Mouse (Mus musculus): ENCODE measurements around the gene Fcgr2b.
"Not testable (repeated sequence)": the region's sequence is repeated elsewhere in the genome, so short reads cannot be mapped to it uniquely, and the experiment has no call there.

Gene Fcgr2b

DNA sequence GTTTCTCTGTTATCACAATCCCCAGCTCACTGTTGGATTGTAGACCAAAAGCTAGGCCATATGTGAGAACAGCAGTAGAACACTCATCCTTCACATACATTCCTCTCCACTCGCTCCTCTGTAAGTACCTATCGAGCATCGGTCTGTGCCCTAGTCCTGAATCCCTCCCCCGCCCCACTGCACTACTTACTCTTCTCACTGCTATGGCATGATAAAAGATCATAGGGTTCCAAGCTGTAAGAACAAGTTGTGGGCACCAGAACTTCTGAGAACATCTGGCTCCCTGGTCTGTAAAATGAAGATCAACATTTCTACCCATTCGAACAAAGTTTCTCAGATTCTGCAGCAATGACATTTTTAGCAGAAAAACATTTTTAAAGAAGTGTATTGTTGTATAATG, at the start of gene Fcgr2b:
Gene Fcgr2b (minus strand): TSS at position 101 of the 400 bp plus-strand sequence.
- DNase-seq, result no peak

DNA sequence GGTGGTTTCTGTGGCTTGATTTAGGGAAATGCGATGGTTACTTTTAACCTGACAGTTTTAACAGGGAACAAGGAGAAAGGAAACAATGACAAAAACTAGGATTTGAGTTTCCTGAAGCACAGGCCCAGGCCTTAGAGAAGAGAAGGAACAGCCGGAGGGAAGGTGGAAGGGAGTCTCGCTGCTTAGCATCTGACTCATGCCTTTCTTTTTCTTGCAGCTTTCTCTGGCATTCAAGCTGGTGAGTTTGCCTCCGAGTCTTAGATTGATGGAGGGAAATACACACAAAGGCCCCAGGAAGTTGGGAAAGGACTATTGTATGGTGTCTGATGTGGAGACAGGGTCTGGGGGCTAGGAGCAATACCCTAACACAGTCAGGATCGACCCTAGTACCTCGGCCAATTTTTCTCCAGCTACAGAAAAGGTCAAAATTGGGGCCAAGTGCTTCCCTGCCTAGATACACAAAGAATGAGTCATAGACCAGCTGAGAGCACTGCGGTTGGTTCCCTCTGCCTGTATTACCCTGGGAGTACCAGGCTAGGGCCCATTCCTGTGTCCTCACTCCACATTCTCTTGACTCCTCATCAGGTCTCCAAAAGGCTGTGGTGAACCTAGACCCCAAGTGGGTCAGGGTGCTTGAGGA, 43.1 kb upstream of the Fcgr2b start:
- peak in 1 of 2 experiments; percentile 25 for DNase-seq

DNA sequence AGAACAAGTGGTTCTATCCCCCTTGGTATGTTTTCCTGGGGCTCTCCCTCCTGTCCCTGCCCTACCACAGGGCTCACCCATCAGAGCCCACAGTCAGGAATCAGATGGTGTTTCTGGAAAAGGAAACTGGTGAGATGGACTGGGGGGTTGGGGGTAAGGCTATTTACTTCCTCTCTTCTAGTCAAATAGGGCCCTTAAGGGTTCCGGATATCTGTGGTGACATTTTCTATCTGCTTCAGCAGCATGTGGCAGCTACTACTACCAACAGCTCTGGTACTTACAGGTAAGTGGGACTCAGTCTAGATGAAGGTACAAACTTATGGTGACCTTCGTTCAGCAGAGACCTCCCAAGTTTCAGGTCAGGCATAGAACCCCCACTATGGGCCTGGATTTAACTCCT, 42.4 kb upstream of the Fcgr2b start, which contains the start of gene Fcgr4:
Gene Fcgr4 (plus strand): TSS at position 184 of the 400 bp plus-strand sequence.
- no peak for DNase-seq

DNA sequence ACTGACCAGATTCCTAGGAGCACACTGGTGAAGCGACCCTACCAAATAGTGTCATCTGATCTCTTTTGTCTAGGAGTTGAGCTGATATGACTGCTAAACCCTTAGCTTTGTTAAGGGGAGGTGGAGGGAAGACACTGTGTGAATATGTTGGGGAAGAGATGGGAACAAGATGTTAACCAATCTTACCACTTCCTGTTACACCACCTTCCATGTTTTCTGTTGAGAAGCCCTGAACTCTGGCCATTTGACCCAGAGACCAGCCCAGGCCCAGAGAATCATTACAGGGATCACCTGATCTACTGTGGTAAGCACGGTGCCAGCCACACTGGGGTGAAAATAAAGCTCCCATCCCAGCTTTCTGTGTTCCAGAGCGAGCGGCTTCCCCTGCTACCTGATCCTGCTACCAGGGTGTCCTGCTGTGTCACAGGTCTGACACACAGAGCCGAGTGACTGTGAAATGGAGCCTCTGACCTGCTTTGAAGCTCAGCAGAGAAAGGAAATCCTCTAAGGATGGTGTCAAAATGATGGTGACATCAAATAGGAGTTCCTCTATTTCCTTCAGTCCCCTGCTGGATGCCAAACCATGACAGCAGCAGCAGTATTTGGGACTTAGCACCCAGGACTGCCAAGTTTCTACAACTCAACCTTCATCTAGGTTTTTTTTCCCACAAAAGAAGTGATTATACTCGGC, 41.3 kb upstream of the Fcgr2b start:
- no peak for DNase-seq

DNA sequence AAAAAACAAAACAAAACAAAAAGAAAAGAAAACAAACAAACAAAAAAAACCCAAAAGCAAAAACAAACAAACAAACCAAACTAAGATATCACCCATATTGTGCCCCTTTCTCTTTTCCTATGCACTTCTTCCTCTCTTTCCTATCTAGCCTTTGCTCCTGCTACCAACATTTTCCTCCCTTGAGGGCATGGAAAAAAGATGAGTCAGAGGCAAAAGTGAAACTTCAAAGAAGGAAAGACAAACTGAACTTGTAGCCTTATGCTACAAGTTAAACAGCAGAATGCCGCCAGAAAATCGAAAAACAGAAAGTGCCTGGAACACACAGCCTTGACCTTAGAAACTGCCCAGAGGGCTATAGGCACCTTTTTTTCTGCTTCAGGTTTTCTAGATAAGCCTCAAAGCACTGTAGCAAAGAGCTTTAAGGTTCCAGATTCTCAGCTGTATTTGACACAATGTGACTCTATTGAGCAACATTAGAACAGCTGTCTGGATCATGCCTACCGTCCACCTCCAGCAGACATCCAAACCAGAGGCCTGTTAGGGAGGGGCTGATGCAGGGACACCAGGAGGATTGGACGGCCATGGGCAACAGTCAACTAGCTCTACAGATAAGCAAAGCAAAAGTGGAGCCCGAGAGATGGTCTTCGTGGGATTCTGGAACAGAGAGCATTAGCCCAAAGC, 40.5 kb upstream of the Fcgr2b start:
- no peak for DNase-seq

DNA sequence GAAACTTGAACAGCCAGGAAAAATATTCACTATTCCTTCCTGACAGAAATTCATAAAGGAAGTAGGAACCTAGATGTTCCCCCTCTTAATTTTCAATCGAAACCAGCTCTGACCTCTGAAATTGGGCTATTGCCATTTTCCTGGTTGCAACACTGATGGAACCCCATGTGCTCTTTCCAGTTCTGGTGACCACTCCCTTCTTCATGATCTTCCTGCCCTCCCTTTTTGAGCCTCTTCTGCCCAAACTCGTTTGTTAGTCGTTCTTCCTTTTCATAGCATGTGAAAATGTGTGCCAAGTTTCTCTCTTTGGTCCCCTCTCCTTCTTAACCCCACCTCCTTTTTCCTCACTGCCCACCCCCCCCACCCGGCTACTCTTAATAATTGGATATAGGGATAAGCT, 35.4 kb upstream of the Fcgr2b start:
- no peak for DNase-seq

DNA sequence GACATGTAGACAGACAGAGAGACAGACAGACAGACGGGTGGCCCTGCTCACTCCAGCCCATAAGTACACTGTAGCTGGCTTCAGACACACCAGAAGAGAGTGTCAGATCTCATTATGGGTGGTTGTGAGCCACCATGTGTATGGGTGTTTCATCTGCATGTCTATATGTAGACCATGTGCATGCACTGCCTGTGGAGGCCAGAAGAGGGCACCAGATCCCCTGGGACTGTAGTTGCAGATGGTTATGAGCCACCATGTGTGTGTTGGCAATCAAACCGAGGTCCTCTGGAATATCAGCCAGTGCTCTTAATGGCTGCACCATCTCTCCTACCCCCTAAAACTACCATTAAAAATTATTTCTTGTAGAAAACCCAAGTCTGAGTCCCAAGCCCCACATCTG, 30.6 kb upstream of the Fcgr2b start:
- no peak for DNase-seq

DNA sequence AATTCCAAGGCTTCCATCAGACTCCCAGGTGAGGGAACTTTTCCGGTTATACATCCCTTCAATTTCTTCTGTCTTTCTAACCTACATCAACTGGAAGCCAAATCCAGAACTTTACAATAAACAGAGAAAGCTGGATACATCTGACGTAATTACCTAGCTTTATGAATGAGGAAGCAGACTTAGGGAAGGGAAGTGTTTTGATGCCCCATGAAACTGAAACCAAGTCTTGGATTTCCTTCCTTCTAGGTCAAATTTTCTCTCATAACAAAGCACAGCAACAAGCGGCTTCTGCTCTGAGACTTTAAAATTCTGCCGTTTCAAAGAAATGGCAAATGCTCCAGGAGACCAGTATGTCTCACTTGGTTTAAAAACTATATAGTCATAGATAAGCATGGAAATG, 30.0 kb upstream of the Fcgr2b start:
- DNase-seq, result no peak

DNA sequence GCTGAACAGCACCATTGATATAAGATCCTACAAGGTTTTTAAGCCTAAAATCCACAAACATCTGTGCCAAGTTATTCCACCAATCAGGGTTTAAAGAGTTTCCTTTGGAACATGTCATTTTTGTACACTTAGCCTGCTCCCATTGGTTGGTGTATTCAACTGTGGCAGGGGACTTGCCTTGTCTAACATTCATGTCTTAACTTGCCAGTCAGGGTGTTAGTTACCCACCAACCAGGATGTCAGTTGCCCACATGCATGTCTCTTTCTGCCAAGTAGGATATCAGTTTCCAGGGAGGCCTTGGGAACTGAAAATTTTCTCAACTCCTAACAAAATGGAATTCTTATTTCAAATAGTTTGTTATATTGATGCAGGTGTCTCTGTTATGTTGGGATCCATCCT, 29.2 kb upstream of the Fcgr2b start:
- DNase-seq, result no peak

DNA sequence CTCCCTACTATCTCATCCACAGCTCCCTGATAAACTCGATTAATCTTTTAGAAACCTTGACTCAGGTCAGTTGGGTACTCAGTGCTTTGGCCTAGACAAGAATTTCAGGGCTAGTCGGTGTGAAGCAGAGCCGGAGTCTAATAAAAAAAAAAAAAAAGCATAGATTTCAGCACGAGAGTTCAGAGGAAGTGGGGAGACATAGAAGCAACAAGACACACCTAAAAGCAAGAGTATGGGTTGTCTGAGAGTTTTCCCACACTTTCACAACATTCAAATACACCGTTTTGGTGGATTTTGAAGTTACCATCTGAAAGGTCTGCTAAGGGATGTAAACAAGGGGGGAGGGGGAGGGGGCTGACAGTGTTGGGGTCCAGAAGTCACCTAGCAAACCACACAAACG, 28.7 kb upstream of the Fcgr2b start:
- no peak for DNase-seq

DNA sequence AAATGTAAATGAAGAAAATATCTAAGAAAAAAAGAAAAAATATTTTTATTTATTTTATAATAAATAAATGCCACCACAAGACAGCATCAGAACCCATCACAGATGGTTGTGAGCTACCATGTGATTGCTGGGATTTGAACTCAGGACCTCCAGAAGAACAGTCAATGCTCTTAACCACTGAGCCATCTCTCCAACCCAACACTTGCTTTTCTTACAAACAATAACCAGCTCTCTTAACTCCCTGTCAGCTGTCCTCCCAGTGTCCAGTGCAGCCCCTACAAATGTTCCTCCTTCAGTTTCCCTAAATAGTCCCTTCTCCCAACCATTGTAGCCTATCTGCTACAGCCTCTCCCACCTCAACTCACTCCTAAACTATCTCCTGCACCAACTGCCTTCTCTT, 23.5 kb upstream of the Fcgr2b start:
- DNase-seq, result no peak

DNA sequence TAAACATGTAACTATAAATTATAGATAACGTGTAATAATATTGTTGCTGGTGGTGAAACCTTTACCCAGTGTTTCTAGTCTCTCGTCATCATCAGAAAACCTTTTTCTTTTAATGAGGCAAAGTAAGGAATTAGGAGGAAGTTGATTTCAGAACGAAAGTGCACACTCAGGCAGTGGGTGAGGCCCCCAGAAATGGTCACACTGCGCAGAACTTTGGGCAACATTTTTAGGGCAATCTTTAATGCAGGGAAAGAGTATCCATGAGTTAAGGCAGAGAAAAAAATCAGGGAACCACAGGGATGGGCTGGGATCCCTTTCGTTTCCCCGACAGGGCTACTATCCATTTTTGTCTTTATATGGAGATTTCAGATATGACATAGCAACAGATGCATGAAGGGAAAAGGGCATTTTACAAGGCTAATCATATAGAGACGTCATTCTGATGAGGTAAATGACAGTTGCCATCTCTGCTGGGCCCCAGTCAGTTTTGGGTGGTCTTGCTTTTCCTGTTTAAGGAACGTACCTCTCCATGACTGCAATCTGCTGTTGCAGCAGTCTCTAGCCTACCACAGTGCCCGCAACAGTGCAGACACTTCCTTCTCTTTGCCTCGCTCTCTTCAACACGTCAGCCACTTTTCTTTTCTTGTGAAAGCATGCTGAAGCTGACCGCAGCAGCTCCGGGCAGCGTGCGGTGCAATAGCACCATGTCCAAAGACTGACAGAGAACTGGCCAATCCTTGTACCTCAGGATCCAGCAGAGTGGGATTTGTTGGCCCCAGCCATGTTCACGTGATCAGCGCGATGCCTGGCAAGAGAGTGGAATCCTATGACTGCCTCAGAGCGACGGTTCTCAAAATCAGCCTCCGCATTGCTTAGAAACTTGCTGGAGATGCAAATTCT, 21.7 kb upstream of the Fcgr2b start:
- peak; percentile 58 to 62 for DNase-seq

DNA sequence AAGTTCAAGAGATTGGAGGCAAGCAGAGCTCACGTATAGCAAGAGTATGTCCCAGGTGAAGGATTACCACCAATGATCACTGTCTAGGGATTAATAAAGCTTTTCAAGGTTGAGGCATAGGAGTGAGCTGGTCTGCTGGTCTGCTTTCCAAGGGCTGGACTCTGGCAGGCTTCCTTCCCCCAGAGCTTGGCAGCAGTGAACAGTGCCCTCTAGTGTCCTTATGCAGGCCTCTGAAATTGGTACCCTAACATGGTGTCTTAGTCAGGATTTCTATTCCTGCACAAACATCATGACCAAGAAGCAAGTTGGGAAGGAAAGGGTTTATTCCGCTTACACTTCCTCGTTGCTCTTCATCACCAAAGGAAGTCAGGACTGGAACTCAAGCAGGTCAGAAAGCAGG, 20.4 kb upstream of the Fcgr2b start:
- peak; percentile 61 to 62 for DNase-seq

DNA sequence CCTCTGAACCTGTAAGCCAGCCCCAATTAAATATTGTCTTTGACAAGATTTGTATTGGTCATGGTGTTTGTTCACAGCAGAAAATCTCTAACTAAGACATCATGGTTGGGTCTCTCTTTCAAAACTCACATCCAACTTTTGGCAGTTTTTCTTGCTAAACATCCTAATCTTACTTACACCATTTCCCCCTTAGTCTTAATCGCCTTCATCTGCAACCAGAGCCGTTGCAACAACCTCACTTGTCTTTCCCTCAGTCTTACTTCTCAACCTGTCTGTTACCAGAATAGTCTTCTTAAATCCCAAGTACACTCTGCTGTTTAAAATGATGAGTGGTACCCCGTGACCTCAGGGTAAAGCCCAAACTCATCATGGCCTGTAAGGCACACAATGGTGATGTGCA, 19.7 kb upstream of the Fcgr2b start:
- DNase-seq, result no peak

DNA sequence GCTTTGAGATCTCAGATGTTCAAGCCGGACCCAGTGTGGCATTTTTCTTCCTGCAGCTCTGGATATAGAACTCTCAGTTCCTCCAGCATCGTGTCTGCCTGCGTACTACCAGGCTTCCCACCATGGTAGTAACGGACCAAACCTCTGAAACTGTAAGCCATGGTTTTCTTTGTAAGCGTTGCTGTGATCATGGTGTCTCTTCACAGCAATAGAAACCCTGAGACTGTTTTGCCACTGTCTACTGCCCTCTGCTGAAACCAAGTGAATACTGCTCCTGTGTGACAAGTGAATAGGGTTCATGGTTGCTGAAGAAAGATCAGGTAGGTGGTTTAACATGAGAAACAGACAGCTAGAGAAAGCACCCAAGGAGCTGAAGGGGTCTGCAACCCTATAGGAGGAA, 16.2 kb upstream of the Fcgr2b start:
- DNase-seq, result peak in 1 of 2 experiments; percentile 36

DNA sequence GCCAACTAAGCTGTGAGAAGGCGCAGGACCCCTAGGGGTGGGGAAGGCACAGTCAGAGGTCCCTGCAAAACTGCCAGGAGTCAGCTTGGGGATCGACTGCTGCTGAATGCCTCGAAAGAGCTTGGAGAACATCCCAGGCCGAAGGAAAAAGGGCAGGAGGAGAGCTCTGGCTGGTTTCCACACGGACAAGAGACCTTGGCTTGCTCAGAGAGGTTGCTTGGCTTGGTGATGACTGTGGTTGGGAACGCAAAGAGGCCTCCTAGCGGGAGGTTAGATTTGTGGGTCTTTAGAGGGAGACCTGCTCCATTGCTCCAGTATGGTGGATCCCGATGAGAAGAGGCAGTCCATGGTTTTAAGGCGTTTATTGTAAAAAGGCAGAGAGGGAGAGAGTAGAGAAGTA, 13.3 kb upstream of the Fcgr2b start:
- DNase-seq, result no peak

DNA sequence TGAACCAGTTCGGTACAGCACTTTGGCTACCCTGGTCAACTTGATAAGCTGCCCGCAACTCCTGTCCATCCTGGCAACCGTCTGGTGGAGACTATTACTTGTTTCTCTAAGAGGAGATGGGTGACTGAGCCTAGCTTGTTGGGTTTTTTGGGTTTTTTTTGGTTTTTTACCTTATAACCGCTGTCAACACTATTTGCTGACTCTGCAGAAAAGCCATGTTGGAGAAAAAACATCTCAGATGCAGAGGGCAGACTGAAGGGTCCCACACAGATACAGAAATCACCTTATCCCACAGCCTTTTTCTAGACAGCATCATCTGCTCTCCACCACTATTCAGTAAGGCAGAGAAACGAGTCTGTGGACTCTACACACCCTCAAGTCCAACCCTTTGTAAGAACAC, 9.5 kb upstream of the Fcgr2b start:
- DNase-seq, result no peak

DNA sequence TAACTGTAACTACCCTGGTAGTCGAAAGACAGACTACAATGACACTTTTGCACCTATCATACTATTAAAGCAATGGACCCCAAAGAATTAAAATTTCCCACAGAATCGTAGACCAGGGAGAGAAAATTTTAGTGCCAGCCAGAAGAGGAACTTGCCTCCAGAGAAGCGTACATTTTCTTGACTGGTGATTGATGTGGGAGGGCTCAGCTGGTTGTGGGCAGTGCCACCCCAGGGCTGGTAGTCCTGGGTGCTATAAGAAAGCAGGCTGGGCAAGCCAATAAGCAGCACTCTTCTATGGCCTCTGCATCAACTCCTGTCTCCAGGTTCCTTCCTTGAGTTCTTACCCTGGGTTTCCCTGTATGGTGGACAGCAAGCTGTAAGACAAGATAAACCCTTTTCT, 8.7 kb upstream of the Fcgr2b start:
- DNase-seq, result no peak

DNA sequence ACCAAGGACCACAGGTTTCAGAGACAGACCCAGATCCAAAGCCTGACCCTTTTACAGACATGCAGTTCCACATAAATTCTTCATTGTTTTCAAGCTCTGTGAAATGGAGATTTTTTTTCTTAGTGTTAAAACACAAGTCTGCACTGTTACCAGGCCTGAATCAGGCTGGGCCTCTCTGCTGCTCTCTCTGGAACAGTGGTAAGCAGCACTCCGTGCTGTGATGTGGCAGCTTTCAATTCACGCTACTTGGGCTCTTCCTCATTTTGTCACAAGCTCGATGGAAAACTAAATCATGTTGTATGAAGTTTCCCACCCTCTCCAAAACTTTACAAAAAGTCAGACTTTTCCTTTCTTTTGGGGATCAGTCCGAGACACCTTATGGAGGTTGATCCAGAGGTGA, 6.7 kb upstream of the Fcgr2b start:
- DNase-seq, result no peak

DNA sequence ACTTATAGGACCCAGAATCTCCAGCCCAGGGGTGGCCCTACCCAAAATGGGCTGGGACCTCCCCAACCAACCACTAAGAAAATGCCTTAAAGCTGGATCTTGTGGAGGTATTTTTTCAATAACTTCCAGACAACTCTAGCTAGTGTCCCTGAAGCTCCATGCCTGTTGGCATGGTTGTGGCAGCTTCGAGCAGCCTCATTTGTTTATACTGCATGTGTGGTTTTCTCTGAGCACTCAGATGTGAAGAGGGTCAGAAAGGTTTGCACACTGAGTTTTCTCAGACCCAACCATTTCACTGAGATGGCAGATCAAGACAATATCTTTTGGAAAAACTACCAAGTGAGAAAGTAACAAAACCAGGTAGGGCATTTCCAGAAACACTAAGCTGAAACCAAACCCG, 6.0 kb upstream of the Fcgr2b start:
- DNase-seq, result no peak

DNA sequence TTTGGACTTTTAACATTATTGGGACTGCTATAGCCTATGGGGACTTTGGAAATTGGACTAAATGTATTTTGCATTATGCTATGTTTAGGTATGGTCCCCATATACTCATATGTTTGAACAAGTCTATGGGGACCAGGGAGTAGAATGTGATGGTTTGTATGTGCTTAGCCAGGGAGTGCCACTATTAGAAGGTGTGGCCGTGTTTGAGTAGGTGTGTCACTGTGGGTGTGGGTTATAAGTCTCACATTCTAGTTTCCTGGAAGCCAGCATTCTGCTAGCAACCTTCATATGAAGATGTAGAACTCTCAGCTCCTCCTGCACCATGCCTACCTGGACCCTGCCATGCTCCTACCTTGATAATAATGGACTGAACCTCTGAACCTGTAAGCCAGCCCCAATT, 5.3 kb upstream of the Fcgr2b start:
- DNase-seq, result not testable (repeated sequence)

DNA sequence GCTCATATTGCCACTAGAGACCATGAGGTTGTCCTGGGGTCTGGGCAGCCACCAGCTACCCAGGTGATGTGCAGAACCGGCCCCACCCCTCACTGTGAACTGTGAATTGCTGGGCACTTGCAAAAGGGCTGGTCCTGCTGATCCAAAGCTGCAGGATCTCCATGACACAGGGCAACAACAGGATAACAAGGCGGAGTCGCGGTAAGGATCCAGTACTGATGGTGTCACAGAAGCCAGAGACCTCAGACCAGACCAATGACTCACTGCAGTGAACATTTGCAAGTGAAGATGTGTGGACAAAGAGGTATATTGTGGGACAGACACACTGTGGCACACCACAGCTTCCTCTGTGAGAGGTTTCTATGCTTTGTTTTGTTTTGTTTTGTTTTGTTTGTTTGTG, 2.3 kb upstream of the Fcgr2b start:
- DNase-seq, result no peak

DNA sequence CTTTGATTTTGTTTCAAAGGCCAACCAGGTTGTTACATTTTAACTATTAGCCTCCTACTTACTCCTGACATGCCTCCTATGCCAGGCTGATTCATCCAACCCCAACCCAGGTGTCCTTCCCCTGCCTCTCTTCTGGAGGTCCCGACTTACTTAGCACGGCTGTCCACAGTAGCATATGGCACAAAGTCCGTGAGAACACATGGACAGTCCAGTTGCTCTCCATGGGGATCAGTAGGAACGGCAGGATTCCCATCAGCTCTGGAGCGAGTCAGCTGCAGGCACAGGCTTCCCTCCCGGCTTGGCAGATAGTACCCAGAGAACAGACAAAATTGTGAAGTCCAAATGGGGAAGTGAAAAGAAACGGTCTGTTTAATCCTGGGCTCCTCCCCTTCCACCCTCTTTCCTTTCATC, 591 bp downstream of the Fcgr2b start:
- DNase-seq, result no peak

Measured in lung, adult 18-20 months (tissue).